In the genomic region with DNA sequence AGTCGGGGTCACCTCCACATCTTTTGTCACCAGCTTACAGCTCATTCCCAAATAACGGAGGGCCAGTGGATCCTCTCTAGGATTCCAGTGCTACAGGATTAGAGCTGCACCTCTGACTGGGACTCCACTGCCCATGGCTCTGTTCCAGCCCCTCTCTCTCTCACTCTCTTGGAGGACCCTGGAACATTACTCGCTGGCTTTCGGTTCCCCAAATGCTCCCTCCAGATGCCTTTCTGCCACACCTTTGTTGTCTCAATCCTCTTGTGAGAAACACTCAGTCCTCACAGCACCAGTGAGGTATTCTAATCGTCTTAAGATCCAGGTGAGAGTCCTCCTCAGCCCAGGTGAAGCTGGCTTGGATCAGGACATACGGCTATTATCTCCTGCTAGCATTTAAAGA, we compare ENCODE assay signal across 24 mouse cellular contexts.
DNase-seq lines count a peak whose midpoint lies in the region; ATAC-seq lines count a peak whose summit lies in the region.
"Had no signal": no experiment of that assay in that cellular context is flagged by ENCODE, and none has a peak within 500 bp of the region (broad histone marks: within the 10 kb centered on the region; RNA-seq: fewer than 3 reads in every experiment).

No protein-coding gene starts in this region.

- H3K4me3 ChIP-seq in forebrain, embryonic 11.5 days (ENCODE audit: low read depth, low read length): no peak overlapping the region
- H3K4me3 ChIP-seq in forebrain, embryonic 14.5 days (ENCODE audit: low read depth, low read length): no peak overlapping the region
- H3K4me3 ChIP-seq in midbrain, embryonic 12.5 days: no peak overlapping the region
- H3K4me3 ChIP-seq in midbrain, embryonic 11.5 days (ENCODE audit: low read depth, low read length): no peak overlapping the region
- H3K4me3 ChIP-seq in lung, embryonic 15.5 days: no peak overlapping the region
- H3K4me3 ChIP-seq: heart, adult 2 months; heart, embryonic 15.5 days; limb, embryonic 13.5 days; liver, embryonic 13.5 days had no signal

- no peak overlapping the region for H3K4me2 ChIP-seq in forebrain, embryonic 11.5 days (ENCODE audit: low read depth, low read length, severe bottlenecking)
- no peak overlapping the region for H3K4me2 ChIP-seq in forebrain, embryonic 14.5 days (ENCODE audit: low read length)
- H3K4me2 ChIP-seq in midbrain, embryonic 12.5 days (replicated peaks): no peak overlapping the region
- no peak overlapping the region for H3K4me2 ChIP-seq in midbrain, embryonic 11.5 days
- no peak overlapping the region for H3K4me2 ChIP-seq in lung, embryonic 15.5 days
- H3K4me2 ChIP-seq: heart, embryonic 15.5 days; limb, embryonic 13.5 days; liver, embryonic 13.5 days had no signal

- H3K27ac ChIP-seq in forebrain, embryonic 11.5 days (ENCODE audit: low read depth, low read length): peak overlapping the region; percentile 25; the same call in 1 of the 2 replicates
- no peak overlapping the region for H3K27ac ChIP-seq in forebrain, embryonic 14.5 days (ENCODE audit: low read depth, low read length)
- 0 out of 2 replicates have a peak overlapping the region, but pooled peaks have one; percentile 2 for H3K27ac ChIP-seq in midbrain, embryonic 12.5 days (replicated peaks)
- no peak overlapping the region for H3K27ac ChIP-seq in midbrain, embryonic 11.5 days (ENCODE audit: low read depth, low read length)
- H3K27ac ChIP-seq in lung, embryonic 15.5 days: peak overlapping the region; percentile 16; the same call in 1 of the 2 replicates
- H3K27ac ChIP-seq: heart, adult 2 months; heart, embryonic 15.5 days; limb, embryonic 13.5 days; liver, embryonic 13.5 days had no signal

- peaks cover 25% of the 10 kb centered on the region for H3K4me1 ChIP-seq in forebrain, embryonic 11.5 days (replicated peaks; ENCODE audit: control insufficient read depth, insufficient read depth, low read length)
- peaks cover 40% of the 10 kb centered on the region for H3K4me1 ChIP-seq in forebrain, embryonic 14.5 days (ENCODE audit: control insufficient read depth, insufficient read depth, low read length)
- H3K4me1 ChIP-seq in midbrain, embryonic 12.5 days: peaks cover 82% of the 10 kb centered on the region
- peaks cover 48% of the 10 kb centered on the region for H3K4me1 ChIP-seq in midbrain, embryonic 11.5 days (ENCODE audit: control insufficient read depth, insufficient read depth, low read length)
- H3K4me1 ChIP-seq in lung, embryonic 15.5 days: peaks cover 36% of the 10 kb centered on the region

- no peak for DNase-seq in forebrain, embryonic 11.5 days (ENCODE audit: low spot score)
- DNase-seq in forebrain, embryonic 14.5 days (ENCODE audit: low spot score): no peak
- DNase-seq in midbrain, embryonic 11.5 days (ENCODE audit: low spot score, missing footprints): no peak
- DNase-seq in lung, postnatal 4 days: peak; percentile 26 to 60
- DNase-seq in thymus, adult 18-20 months: no peak
- no peak for DNase-seq in thymus, postnatal 14 days
- DNase-seq: adrenal gland, postnatal 25 days; cerebellum, adult 11 months; cerebellum, postnatal 14 days; embryo, embryonic 11 days; gastrocnemius, postnatal 25 days; heart, adult 2 months; kidney, adult 8-10 months; kidney, postnatal 36 days; liver, embryonic 13.5 days; retina, postnatal 1 day; right cerebral cortex, postnatal 4 days; thymus, postnatal 25 days had no signal

- no peak for ATAC-seq in forebrain, embryonic 11.5 days (replicated peaks; ENCODE audit: low FRiP score)
- ATAC-seq in forebrain, embryonic 14.5 days: no peak
- no peak for ATAC-seq in midbrain, embryonic 12.5 days (ENCODE audit: low FRiP score, low read depth)
- ATAC-seq in midbrain, embryonic 11.5 days (ENCODE audit: low FRiP score): no peak
- no peak for ATAC-seq in lung, embryonic 15.5 days (ENCODE audit: borderline replicate concordance, extremely low read depth, low FRiP score, low TSS enrichment)
- ATAC-seq: inflammation-experienced regulatory T-cells, adult 6 months had no signal

- H3K9me3 ChIP-seq in forebrain, embryonic 11.5 days (ENCODE audit: control insufficient read depth, low read length): no peaks in the 10 kb centered on the region
- no peaks in the 10 kb centered on the region for H3K9me3 ChIP-seq in forebrain, embryonic 14.5 days (replicated peaks; ENCODE audit: control insufficient read depth, low read length)
- H3K9me3 ChIP-seq in midbrain, embryonic 12.5 days: no peaks in the 10 kb centered on the region
- no peaks in the 10 kb centered on the region for H3K9me3 ChIP-seq in midbrain, embryonic 11.5 days (ENCODE audit: control insufficient read depth, low read length)
- no peaks in the 10 kb centered on the region for H3K9me3 ChIP-seq in lung, embryonic 15.5 days
- H3K9me3 ChIP-seq: G1E; heart, embryonic 15.5 days; limb, embryonic 13.5 days; liver, embryonic 13.5 days had no signal

- H3K9ac ChIP-seq in forebrain, embryonic 11.5 days (ENCODE audit: low read length): no peak overlapping the region
- H3K9ac ChIP-seq in forebrain, embryonic 14.5 days (ENCODE audit: low read length): no peak overlapping the region
- no peak overlapping the region for H3K9ac ChIP-seq in midbrain, embryonic 12.5 days (replicated peaks)
- no peak overlapping the region for H3K9ac ChIP-seq in midbrain, embryonic 11.5 days (ENCODE audit: low read length)
- H3K9ac ChIP-seq in lung, embryonic 15.5 days: no peak overlapping the region
- H3K9ac ChIP-seq: heart, embryonic 15.5 days; limb, embryonic 13.5 days; liver, embryonic 13.5 days had no signal

- 67% methylated on average over 6 of the region's 6 CpGs for WGBS in forebrain, embryonic 11.5 days
- 53% methylated on average over 6 of the region's 6 CpGs for whole genome bisulfite sequencing in forebrain, embryonic 14.5 days
- 57% methylated on average over 6 of the region's 6 CpGs for WGBS in midbrain, embryonic 12.5 days
- WGBS in midbrain, embryonic 11.5 days: 56% methylated on average over 6 of the region's 6 CpGs
- 52% methylated on average over 6 of the region's 6 CpGs for WGBS in lung, embryonic 15.5 days

- no peaks in the 10 kb centered on the region for H3K27me3 ChIP-seq in forebrain, embryonic 11.5 days (ENCODE audit: control insufficient read depth, insufficient read depth, low read length)
- H3K27me3 ChIP-seq in forebrain, embryonic 14.5 days (replicated peaks; ENCODE audit: control insufficient read depth, insufficient read depth, low read length): no peaks in the 10 kb centered on the region
- peaks cover 21% of the 10 kb centered on the region for H3K27me3 ChIP-seq in midbrain, embryonic 12.5 days
- H3K27me3 ChIP-seq in midbrain, embryonic 11.5 days (ENCODE audit: control insufficient read depth, insufficient read depth, low read length): peaks cover 3% of the 10 kb centered on the region; the same call in 1 of the 2 replicates
- H3K27me3 ChIP-seq in lung, embryonic 15.5 days: no peaks in the 10 kb centered on the region
- H3K27me3 ChIP-seq: heart, embryonic 15.5 days; limb, embryonic 13.5 days; liver, embryonic 13.5 days had no signal

- no peaks in the 10 kb centered on the region for H3K36me3 ChIP-seq in forebrain, embryonic 11.5 days (ENCODE audit: control insufficient read depth, insufficient read depth, low read length)
- no peaks in the 10 kb centered on the region for H3K36me3 ChIP-seq in forebrain, embryonic 14.5 days (ENCODE audit: control insufficient read depth, insufficient read depth, low read length)
- H3K36me3 ChIP-seq in midbrain, embryonic 12.5 days: 0 out of 2 replicates have a peak, but pooled peaks cover 2% of the 10 kb centered on the region
- no peaks in the 10 kb centered on the region for H3K36me3 ChIP-seq in midbrain, embryonic 11.5 days (ENCODE audit: control insufficient read depth, insufficient read depth, low read length)
- H3K36me3 ChIP-seq in lung, embryonic 15.5 days: no peaks in the 10 kb centered on the region
- H3K36me3 ChIP-seq: heart, embryonic 15.5 days; limb, embryonic 13.5 days had no signal

Comparison
In these comparisons a context has a peak if more than half of its experiments do, and no peak if none do; other contexts are left out.
1. H3K27ac ChIP-seq: peak in forebrain, embryonic 11.5 days (single experiment), midbrain, embryonic 12.5 days (single experiment) and lung, embryonic 15.5 days (single experiment); none in forebrain, embryonic 14.5 days (single experiment) and midbrain, embryonic 11.5 days (single experiment).
2. DNase-seq: peak in lung, postnatal 4 days (2 of 2); none in forebrain, embryonic 11.5 days (single experiment), forebrain, embryonic 14.5 days (single experiment), midbrain, embryonic 11.5 days (single experiment), thymus, adult 18-20 months (0 of 2) and thymus, postnatal 14 days (single experiment).